Mouse (Mus musculus) cerebral cortex, adult 2 months (tissue): Measurements from ENCODE around the gene Zw10.

Experiments used
- WGBS: fragments of 180-500 bp; shearing (Covaris S2); methylation state at CpG from one replicate; pipeline ENCODE4 v1.1.7; 2018; 5-methylcytosine and 5-hydroxymethylcytosine counted together

Zw10 gene

GRCm38 (mm10) chr9:49055333-49056205 is at the start of gene Zw10:
Gene Zw10 (plus strand): TSS chr9:49055613.
- under 1% methylated on average over 53 of the region's 53 CpGs for WGBS

- 85% methylated on average over 7 of the region's 7 CpGs for WGBS
Observed at GRCm38 (mm10) chr9:49015824-49016223, 39.6 kb upstream of the Zw10 start.

GRCm38 (mm10) chr9:49021289-49021688 is 34.1 kb upstream of the Zw10 start:
- 94% methylated on average over 5 of the region's 5 CpGs for WGBS

GRCm38 (mm10) chr9:49023956-49024355 is 31.5 kb upstream of the Zw10 start:
- 89% methylated on average over 5 of the region's 5 CpGs for WGBS

- WGBS, result 96% methylated on average over 2 of the region's 2 CpGs
Observed at GRCm38 (mm10) chr9:49024529-49024928, 30.9 kb upstream of the Zw10 start.

GRCm38 (mm10) chr9:49034764-49035163 is 20.6 kb upstream of the Zw10 start:
- WGBS, result 65% methylated on average over 4 of the region's 4 CpGs

GRCm38 (mm10) chr9:49050901-49051300 is 4.5 kb upstream of the Zw10 start:
- WGBS, result 77% methylated on average over 5 of the region's 5 CpGs

GRCm38 (mm10) chr9:49051349-49051748 is 4.1 kb upstream of the Zw10 start:
- 2% methylated on average over 5 of the region's 5 CpGs for WGBS

- WGBS, result 85% methylated on average over 3 of the region's 3 CpGs
Observed at GRCm38 (mm10) chr9:49054028-49054427, 1.4 kb upstream of the Zw10 start.

- 84% methylated on average over 3 of the region's 3 CpGs for WGBS
Observed at GRCm38 (mm10) chr9:49076847-49077246, 21.4 kb downstream of the Zw10 start.

- 51% methylated on average over 5 of the region's 5 CpGs for WGBS
Observed at GRCm38 (mm10) chr9:49081107-49081506, 25.7 kb downstream of the Zw10 start, which contains the start of gene Tmprss5. Gene Tmprss5 (plus strand): TSS chr9:49081260.

- 12% methylated on average over 4 of the region's 4 CpGs for WGBS
Observed at GRCm38 (mm10) chr9:49081561-49081960, 26.1 kb downstream of the Zw10 start.

GRCm38 (mm10) chr9:49087317-49087716 is 31.9 kb downstream of the Zw10 start:
- 74% methylated on average over 11 of the region's 11 CpGs for WGBS

- 93% methylated on average over 3 of the region's 3 CpGs for WGBS
Observed at GRCm38 (mm10) chr9:49098871-49099270, 43.5 kb downstream of the Zw10 start.

GRCm38 (mm10) chr9:49102328-49102727 is 46.9 kb downstream of the Zw10 start:
- WGBS, result 52% methylated on average over 1 of the region's 1 CpGs

GRCm38 (mm10) chr9:49109101-49109500 is 53.7 kb downstream of the Zw10 start:
- 83% methylated on average over 7 of the region's 7 CpGs for WGBS

- 74% methylated on average over 6 of the region's 6 CpGs for WGBS
Observed at GRCm38 (mm10) chr9:49110476-49111220, 55.2 kb downstream of the Zw10 start.

GRCm38 (mm10) chr9:49111296-49111695 is 55.9 kb downstream of the Zw10 start:
- WGBS, result 77% methylated on average over 5 of the region's 5 CpGs

- WGBS, result 61% methylated on average over 3 of the region's 3 CpGs
Observed at GRCm38 (mm10) chr9:49118271-49118825, 62.9 kb downstream of the Zw10 start.

GRCm38 (mm10) chr9:49119759-49120158 is 64.3 kb downstream of the Zw10 start:
- 86% methylated on average over 4 of the region's 4 CpGs for WGBS

- WGBS, result 89% methylated on average over 7 of the region's 7 CpGs
Observed at GRCm38 (mm10) chr9:49125706-49126105, 70.3 kb downstream of the Zw10 start.
